Mouse (Mus musculus): ENCODE measurements around the gene Slirp. TPM values are rescaled to one million over a fixed set of nuclear protein-coding genes. Genes with fewer than 3 reads are reported as not detected.
"Not testable (repeated sequence)": the region's sequence is repeated elsewhere in the genome, so short reads cannot be mapped to it uniquely, and the experiment has no call there.

The Slirp gene
- total RNA-seq, 2 experiments from 2014 or later = 151 to 152 TPM

GRCm38 (mm10) chr12:87426354-87427031 lies 17.2 kb upstream of the Slirp start:
- no peak for DNase-seq
- intact Hi-C loops (cut with DNase I) = no loop called here

- DNase-seq = no peak
- intact Hi-C loops (cut with DNase I) = no loop called here
Measured at GRCm38 (mm10) chr12:87428295-87428694, 15.4 kb upstream of the Slirp start.

- no peak for DNase-seq
- intact Hi-C loops (cut with DNase I) = no loop called here
Measured at GRCm38 (mm10) chr12:87428885-87429284, 14.8 kb upstream of the Slirp start.

GRCm38 (mm10) chr12:87442177-87443114 lies 1.2 kb upstream of the Slirp start:
- DNase-seq = no peak
- intact Hi-C loops (cut with DNase I) = no loop called here

GRCm38 (mm10) chr12:87443115-87443699 lies 489 bp upstream of the Slirp start:
- no peak for DNase-seq
- intact Hi-C loops (cut with DNase I) = no loop called here

- intact Hi-C loops (cut with DNase I) = no loop called here
Measured at GRCm38 (mm10) chr12:87444211-87444610, 515 bp downstream of the Slirp start.

GRCm38 (mm10) chr12:87449456-87449855 lies 5.8 kb downstream of the Slirp start:
- intact Hi-C loops (cut with DNase I) = no loop called here
- no peak for DNase-seq

More at GRCm38 (mm10) chr12:87444211-87444610, 515 bp downstream of the Slirp start:
- DNase-seq = peak; percentile 4 to 17

- DNase-seq = no peak
- intact Hi-C loops (cut with DNase I) = no loop called here
Measured at GRCm38 (mm10) chr12:87464678-87465297, 21.1 kb downstream of the Slirp start.

GRCm38 (mm10) chr12:87470263-87471136 lies 26.8 kb downstream of the Slirp start:
- intact Hi-C loops (cut with DNase I) = no loop called here
- no peak for DNase-seq

GRCm38 (mm10) chr12:87471421-87471963 lies 27.8 kb downstream of the Slirp start:
- intact Hi-C loops (cut with DNase I) = no loop called here
- peak; percentile 7 to 22 for DNase-seq

GRCm38 (mm10) chr12:87471964-87472786 lies 28.5 kb downstream of the Slirp start, which contains the start of gene Snw1:
TSS of gene Snw1 (minus strand) at chr12:87472274.
- peak; percentile 96 for DNase-seq
- intact Hi-C loops (cut with DNase I) = no loop called here

GRCm38 (mm10) chr12:87474756-87475155 lies 31.1 kb downstream of the Slirp start:
- DNase-seq = no peak
- intact Hi-C loops (cut with DNase I) = no loop called here

- intact Hi-C loops (cut with DNase I) = loop anchor here (5.0 kb wide), 1 partner anchor 300 kb away; no protein-coding TSS in a partner anchor
Measured at GRCm38 (mm10) chr12:87482482-87482881, 38.8 kb downstream of the Slirp start.

GRCm38 (mm10) chr12:87488683-87489082 lies 45.0 kb downstream of the Slirp start:
- DNase-seq; intact Hi-C loops (cut with DNase I): not testable (repeated sequence)

More at GRCm38 (mm10) chr12:87482482-87482881, 38.8 kb downstream of the Slirp start:
- DNase-seq = not testable (repeated sequence)

GRCm38 (mm10) chr12:87494421-87494820 lies 50.7 kb downstream of the Slirp start, which contains the start of gene Gm5788:
TSS of gene Gm5788 (plus strand) at chr12:87494721.
- DNase-seq; intact Hi-C loops (cut with DNase I): not testable (repeated sequence)

All from heart, postnatal 10 days (tissue).